Mouse (Mus musculus) hematopoietic stem cell, adult 5-6 weeks (primary cell): ENCODE measurements around the gene Notch2. TPM values are rescaled to one million over a fixed set of nuclear protein-coding genes. Genes with fewer than 3 reads are reported as not detected.
"Not testable (repeated sequence)": the region's sequence is repeated elsewhere in the genome, so short reads cannot be mapped to it uniquely, and the experiment has no call there.

Experiments used
- ATAC-seq, 2 experiments: fragments of 125-278 bp in 1 of 2; replicated peaks in 1 of 2; 2 replicates each; pipeline ENCODE4 v1.8.0; 2016 to 2017; ENCODE audit warnings: inconsistent platforms in 2 of 2, mild to moderate bottlenecking in 2 of 2, moderate number of reproducible peaks in 2 of 2, low read depth in 1 of 2, moderate TSS enrichment in 1 of 2; ENCODE audit not compliant: low FRiP score in 2 of 2, poor library complexity in 2 of 2, severe bottlenecking in 2 of 2, insufficient read depth in 1 of 2, low TSS enrichment in 1 of 2
- total RNA-seq: library from RNA; stranded (forward); fragments of 172-1452, 232-1000 nt; gene quantifications from 2 replicates; pipeline ENCODE4 v1.2.3, GENCODE M21; 2017

Gene Notch2
- total RNA-seq, 1 experiment from 2014 or later, result 46.6 TPM

DNA sequence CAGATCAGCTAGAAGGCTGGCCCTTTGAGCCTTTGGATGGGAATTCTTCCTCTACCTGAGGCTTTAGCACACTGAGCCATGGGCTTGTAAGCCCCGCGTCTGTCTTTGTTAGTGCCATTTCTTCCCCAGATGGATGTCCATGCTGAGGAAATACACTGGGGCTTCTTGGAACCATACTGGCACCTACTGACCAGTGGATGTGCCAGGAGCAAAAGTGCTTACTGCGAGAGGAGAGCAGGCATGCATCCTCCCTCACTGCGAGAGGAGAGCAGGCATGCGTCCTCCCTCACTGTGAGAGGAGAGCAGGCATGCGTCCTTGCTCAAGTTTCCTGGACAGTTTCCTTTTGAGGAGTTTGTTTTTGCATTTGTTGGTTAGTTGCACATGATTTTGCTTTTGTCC is 27.5 kb downstream of the Notch2 start:
- no peak for ATAC-seq

DNA sequence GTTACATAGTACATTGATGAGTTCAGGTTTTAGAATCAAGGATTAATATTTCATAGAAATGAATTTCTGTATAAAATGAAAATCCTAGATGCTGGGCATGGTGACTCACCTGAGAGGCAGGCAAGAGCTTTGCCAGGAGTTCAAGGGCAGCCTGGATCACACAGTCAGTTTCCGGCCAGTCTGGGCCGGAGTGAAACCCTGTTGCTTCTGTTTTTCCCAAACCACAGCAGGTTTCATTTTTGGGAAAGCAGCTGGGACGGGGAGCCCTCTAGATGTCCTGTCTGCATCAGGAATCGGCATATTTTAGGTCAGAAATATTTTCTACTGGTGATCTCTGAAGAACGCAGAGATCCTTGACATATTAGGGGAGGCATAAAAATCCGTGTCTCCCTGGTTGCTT is 29.0 kb downstream of the Notch2 start:
- ATAC-seq, result no peak

DNA sequence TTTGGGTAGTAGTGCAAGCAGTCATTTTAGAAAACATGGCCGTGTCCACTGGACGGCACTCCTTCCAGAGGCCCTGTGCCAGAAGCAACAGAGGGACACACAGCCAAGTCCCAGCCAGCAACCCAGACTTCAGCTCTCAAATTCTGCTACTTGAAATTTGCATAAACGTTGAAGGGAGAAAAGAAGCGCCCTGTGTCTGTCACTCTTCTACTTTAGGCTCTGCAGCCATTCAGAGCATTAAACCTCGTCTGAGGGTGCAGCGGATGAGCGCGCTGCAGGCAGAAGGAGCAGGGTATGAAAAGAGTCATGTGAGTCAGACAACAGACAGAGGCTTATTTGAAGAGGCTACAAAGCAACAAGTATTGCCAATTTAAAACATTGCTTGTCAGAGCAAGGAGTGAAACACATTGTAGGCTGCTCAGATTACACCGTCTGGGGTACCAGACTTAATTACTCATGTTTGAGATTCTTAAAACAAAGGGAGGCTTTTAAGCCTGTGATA is 29.7 kb downstream of the Notch2 start:
- ATAC-seq, result no peak

DNA sequence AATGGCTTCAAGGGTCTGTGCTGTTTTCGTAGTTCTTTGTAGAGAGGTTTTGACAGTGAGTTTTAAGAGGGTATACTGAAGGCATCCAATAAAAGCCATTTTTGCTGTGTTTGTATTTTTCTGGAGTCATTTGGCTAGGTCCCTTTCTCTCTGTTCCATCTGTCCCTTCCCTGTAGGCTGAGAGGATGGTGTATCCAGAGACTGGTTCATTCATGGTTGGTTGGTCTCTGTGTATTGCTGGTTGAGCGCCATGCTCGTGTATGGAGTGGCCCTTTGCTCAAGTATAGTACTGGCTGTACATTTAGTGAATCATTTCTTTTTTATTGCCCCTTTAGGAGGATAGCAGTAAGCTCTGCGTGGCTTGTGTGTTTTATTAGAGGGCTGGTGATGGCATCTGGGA is 30.3 kb downstream of the Notch2 start:
- no peak for ATAC-seq

- no peak for ATAC-seq
These were observed 31.5 kb downstream of the Notch2 start for GRCm38 (mm10) chr3:98044768-98045368.

DNA sequence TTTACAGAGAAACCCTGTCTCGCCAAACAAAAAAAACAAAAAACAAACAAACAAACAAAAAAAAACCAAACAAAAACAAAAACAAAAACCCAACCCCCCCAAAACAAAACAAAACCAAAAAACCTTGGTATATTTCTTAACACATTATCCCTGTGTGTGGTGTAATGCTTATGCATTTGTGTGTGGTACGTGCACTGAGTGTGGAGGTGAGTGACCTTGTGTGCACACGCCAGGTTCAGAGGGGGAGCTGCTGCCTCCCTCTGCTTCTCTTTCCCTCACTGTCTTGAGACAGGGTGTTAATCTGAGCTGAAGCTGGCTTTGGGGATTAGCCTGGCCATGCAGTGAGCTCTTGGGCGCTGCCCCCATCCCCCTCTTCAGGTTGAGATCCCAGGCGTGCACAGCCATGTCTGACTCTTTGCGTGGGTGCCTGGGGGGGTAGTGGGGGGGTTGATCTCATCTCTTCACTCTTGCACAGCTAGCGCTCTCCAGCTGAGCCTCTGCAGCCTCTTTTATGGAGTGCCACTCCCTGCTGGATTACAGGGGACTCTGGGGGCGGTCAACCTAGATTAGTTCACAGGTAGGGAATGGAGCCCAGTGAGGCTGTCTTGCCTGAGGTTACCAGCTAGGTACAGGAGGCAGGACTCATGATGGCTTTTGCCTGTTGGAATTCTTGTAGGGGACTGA is 32.3 kb downstream of the Notch2 start:
- ATAC-seq, result no peak

GRCm38 (mm10) chr3:98046305-98046704 is 33.0 kb downstream of the Notch2 start:
- ATAC-seq, result peak; percentile 84 to 92

GRCm38 (mm10) chr3:98049671-98050070 is 36.3 kb downstream of the Notch2 start:
- no peak for ATAC-seq

DNA sequence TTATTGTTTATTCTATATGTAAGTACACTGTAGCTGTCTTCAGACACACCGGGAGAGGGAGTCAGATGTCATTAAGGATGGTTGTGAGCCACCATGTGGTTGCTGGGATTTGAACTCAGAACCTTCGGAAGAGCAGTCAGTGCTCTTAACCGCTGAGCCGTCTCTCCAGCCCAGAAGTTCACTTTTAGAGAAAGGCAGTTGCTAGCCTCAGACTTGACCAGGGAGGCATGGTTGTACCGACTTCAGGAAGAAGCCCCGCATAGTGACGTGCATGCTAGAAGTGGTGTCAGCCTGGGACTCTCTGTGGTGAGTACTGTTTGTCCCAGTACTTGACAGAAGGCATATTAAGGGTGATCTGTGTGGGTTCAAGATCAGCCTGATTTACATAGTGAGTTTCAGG is 36.8 kb downstream of the Notch2 start:
- ATAC-seq, result not testable (repeated sequence)

DNA sequence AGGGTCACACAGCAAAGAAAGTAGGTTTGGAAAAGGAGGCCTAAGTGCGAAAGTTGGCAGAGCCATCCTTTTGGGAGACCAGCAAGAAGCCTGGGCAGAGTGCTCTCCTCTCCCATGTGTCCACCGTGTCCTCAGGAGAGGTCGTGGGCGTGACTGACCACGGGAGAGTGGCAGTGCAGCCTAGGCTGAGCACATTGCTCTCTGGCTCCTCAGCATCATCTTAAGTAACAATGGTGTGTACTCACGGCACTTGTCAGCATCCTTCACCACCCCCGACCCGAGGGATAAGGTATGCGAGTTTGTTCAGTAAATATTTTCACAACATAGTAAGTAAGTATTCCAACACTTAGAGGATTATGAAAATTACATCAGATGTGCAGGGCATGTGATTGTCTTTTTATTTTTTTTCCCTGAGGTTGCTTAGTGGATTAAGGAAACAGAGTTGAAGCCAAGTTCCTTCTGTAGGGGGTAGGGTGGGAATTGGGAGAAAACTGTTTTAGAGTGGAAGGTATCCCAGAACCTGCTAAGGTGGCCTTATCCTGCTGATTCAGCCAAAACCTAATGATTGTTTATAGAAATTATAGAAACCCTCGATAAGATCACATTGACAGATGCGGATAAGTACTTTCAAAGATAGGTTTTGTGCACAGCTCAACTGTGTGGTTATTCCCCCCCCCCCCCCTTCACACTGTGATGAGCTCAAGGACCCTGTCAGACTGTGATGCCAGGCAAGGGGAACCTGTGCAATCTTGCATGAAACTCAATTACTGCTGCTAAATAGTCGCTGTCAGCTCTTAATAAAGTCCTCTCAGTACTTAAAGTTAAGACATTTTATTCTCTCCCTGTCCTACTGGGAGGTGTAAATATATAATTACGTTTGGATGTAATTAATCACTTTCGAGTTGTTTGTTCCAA is 37.4 kb downstream of the Notch2 start:
- no peak for ATAC-seq

DNA sequence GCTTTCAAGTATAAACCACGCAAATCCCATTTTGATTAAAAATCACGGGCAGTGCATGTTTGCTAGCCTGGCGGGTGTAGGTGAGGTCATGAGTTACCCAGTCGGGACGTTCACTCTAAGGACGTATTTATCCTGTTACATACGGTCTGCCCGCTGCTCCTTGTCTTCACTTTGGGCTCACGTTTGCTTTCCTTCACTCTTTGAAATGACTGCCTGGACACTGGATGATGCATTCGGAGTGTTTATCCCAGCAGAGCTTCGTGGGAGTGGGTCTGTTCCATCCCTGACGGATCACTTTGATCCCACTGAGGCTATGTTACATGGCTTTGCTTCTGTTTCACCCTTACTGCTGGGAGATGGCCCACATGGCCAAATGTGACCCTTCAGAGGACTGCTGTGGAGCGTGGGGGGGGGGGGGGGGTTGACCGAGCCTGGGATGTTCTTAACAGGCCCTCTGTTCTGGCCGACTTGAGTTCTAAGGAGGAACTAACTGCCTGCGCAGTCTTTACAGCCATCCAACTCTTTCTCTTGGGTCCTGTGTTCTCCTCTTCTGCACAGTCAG is 38.2 kb downstream of the Notch2 start:
- peak in 1 of 2 experiments; percentile 54; a peak in 1 of 4 replicates for ATAC-seq

DNA sequence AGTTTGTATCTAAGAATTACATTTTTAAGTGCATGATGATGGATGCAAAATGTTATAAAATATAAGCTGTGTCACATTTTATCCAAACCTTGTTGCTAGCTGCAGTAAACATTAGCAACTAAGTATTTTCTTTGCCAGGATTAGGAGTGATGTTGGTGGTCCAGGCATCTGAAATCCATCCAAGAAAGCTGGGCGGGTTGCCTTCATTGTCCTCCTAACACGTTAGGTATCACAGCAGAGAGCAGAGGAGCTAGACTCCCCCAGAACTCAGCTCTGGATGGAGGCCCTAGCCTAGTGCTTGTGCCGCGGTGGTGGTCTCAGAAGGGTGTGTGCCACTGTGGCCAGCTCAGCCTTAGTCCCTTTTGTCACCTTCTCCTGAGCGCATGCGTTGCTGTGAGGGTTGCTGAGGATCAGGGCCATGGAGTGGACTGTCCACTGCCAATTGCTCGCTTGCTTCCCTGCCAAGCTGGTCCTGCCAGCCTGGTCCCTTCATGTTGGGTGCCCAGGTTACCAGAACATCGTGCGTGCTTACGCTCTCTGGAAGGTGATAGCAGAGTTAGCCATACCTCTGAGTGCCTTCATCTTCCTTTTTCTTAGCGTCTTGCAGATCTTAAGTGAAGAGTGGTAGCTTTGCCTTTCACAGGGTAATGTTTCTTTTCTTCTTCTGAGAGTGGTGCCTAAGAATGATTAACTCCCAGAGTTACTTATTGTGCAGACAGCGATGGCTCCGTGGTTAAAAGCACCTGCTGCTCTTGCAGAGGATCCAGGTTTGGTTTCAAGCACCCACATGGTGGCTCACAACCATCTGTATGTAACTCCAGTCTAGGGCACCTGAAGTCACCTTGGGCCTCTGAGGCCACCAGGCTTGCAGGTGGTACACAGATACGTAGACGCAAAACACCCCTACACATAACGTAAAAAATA is 39.4 kb downstream of the Notch2 start:
- ATAC-seq, result no peak

- ATAC-seq, result no peak
These were observed 40.5 kb downstream of the Notch2 start for GRCm38 (mm10) chr3:98053817-98054216.

GRCm38 (mm10) chr3:98054334-98055007 is 41.1 kb downstream of the Notch2 start:
- no peak for ATAC-seq

DNA sequence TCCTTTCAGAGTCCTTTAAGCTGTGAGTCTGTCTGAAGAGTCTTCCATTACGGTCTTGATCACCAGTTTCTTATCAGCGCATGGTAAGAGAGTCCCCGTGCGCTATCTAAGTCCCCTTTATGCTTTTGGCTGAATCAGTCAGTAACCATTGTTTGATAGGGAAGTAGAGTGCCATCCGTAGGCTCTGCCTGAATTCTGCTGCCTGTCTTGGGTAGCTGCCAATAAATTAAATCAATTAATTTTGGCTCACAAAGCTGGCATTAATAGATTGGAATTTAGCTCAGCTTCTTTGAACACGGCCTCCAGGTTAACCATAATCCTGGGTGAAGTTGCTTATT is 41.6 kb downstream of the Notch2 start:
- no peak for ATAC-seq
